Mouse (Mus musculus): ENCODE data around the gene Abi2. TPM values are rescaled to one million over a fixed set of nuclear protein-coding genes. Genes with fewer than 3 reads are reported as not detected.

The Abi2 gene
- polyA plus RNA-seq, 1 experiment, result 4.8 TPM

- TF ChIP-seq USF1 (IDR thresholded peaks at IDR 0.05; ENCODE audit: low read depth), result no peak
- no peak for TF ChIP-seq CEBPB (IDR thresholded peaks at IDR 0.05; ENCODE audit: low read depth)
- TF ChIP-seq MYOD1 (IDR thresholded peaks at IDR 0.05; ENCODE audit: control insufficient read depth, insufficient read length, low read depth), result no peak
- H3K27me3 ChIP-seq (ENCODE audit: control insufficient read depth, insufficient read depth, insufficient read length), result no peaks in the 10 kb centered on the region
- no peak overlapping the region for H3ac ChIP-seq (ENCODE audit: control insufficient read depth, insufficient read length, low read depth)
- H3K4me3 ChIP-seq (ENCODE audit: insufficient read depth, poor library complexity, severe bottlenecking), result no peak overlapping the region
- H3K36me3 ChIP-seq (ENCODE audit: control insufficient read depth, insufficient read depth), result peaks cover 59% of the 10 kb centered on the region
- no peaks in the 10 kb centered on the region for H3K79me2 ChIP-seq (ENCODE audit: control insufficient read depth, insufficient read depth)
- H3K79me3 ChIP-seq (ENCODE audit: low read depth), result no peaks in the 10 kb centered on the region
Observed at GRCm38 (mm10) chr1:60488635-60489034, 79.2 kb downstream of the Abi2 start.

DNA sequence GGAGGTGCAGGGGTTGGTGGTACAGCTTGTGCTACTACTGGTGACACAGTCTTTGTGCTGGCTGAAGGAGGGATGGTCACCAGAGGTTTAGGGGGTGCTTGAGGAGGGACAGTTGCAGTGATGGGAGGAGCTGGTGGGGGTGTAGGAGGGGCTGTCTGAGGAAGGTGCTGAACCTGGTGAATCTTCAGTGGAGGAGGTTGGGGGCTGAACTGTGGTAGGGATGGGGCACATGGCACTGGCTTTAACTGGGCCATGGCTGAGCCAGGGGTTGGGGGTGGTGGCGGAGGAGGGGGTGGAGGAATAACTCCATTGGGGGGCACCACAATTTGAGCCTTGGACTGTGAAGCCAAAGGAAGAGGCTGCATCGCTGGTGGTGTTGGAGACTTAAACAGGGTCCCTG, 80.2 kb downstream of the Abi2 start:
- TF ChIP-seq FOSL1 (IDR thresholded peaks at IDR 0.05; ENCODE audit: insufficient read depth, low read length, poor library complexity, severe bottlenecking), result no peak
- TF ChIP-seq MYOD1 (IDR thresholded peaks at IDR 0.05; ENCODE audit: control insufficient read depth, insufficient read length, low read depth), result no peak
- no peak for TF ChIP-seq USF1 (IDR thresholded peaks at IDR 0.05; ENCODE audit: low read depth)
- TF ChIP-seq CTCF (IDR thresholded peaks at IDR 0.05; ENCODE audit: control insufficient read depth, insufficient read depth, insufficient read length), result no peak
- TF ChIP-seq MYOG (IDR thresholded peaks at IDR 0.05; ENCODE audit: control insufficient read depth, extremely low read depth, insufficient read length), result no peak
- TF ChIP-seq CEBPB (IDR thresholded peaks at IDR 0.05; ENCODE audit: low read depth), result no peak
- no peak for TF ChIP-seq MAX (IDR thresholded peaks at IDR 0.05)
- H3ac ChIP-seq (ENCODE audit: control insufficient read depth, insufficient read length, low read depth), result no peak overlapping the region
- no peak overlapping the region for H3K4me3 ChIP-seq (ENCODE audit: insufficient read depth, poor library complexity, severe bottlenecking)
- no peaks in the 10 kb centered on the region for H3K79me2 ChIP-seq (ENCODE audit: control insufficient read depth, insufficient read depth)
- H3K79me3 ChIP-seq (ENCODE audit: low read depth), result no peaks in the 10 kb centered on the region
- H3K36me3 ChIP-seq (ENCODE audit: control insufficient read depth, insufficient read depth), result peaks cover 62% of the 10 kb centered on the region
- no peaks in the 10 kb centered on the region for H3K27me3 ChIP-seq (ENCODE audit: control insufficient read depth, insufficient read depth, insufficient read length)

DNA sequence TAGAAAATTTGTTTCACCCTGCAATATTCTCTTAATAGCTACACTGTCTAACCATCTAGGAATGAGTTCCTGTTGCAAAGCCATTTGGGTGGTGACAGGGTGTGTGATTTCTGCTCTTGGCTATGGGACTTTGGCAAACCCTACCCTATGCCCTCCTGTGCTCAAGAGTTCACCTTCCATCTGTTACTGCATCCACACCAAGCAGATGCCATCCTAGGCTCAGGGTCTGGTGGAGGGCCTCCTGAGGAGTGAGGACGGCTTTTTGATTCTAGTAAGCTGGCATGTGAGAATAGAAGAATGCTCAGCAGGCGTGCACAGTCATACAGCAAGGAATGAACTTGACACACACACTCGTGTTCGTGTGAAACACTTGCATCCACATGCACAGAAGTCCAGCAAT, 81.1 kb downstream of the Abi2 start:
- no peaks in the 10 kb centered on the region for H3K27me3 ChIP-seq (ENCODE audit: control insufficient read depth, insufficient read depth, insufficient read length)
- TF ChIP-seq FOSL1 (IDR thresholded peaks at IDR 0.05; ENCODE audit: insufficient read depth, low read length, poor library complexity, severe bottlenecking), result no peak
- TF ChIP-seq MYOD1 (IDR thresholded peaks at IDR 0.05; ENCODE audit: control insufficient read depth, insufficient read length, low read depth), result no peak
- no peak for TF ChIP-seq MYOG (IDR thresholded peaks at IDR 0.05; ENCODE audit: control insufficient read depth, extremely low read depth, insufficient read length)
- TF ChIP-seq MAX (IDR thresholded peaks at IDR 0.05), result no peak
- no peak for TF ChIP-seq CEBPB (IDR thresholded peaks at IDR 0.05; ENCODE audit: low read depth)
- no peak for TF ChIP-seq CTCF (IDR thresholded peaks at IDR 0.05; ENCODE audit: control insufficient read depth, insufficient read depth, insufficient read length)
- no peak for TF ChIP-seq USF1 (IDR thresholded peaks at IDR 0.05; ENCODE audit: low read depth)
- H3K4me3 ChIP-seq (ENCODE audit: insufficient read depth, poor library complexity, severe bottlenecking), result no peak overlapping the region
- H3K79me2 ChIP-seq (ENCODE audit: control insufficient read depth, insufficient read depth), result no peaks in the 10 kb centered on the region
- H3ac ChIP-seq (ENCODE audit: control insufficient read depth, insufficient read length, low read depth), result no peak overlapping the region
- peaks cover 70% of the 10 kb centered on the region for H3K36me3 ChIP-seq (ENCODE audit: control insufficient read depth, insufficient read depth)
- H3K79me3 ChIP-seq (ENCODE audit: low read depth), result no peaks in the 10 kb centered on the region

- no peaks in the 10 kb centered on the region for H3K27me3 ChIP-seq (ENCODE audit: control insufficient read depth, insufficient read depth, insufficient read length)
- no peaks in the 10 kb centered on the region for H3K79me3 ChIP-seq (ENCODE audit: low read depth)
- no peak overlapping the region for H3ac ChIP-seq (ENCODE audit: control insufficient read depth, insufficient read length, low read depth)
- H3K4me3 ChIP-seq (ENCODE audit: insufficient read depth, poor library complexity, severe bottlenecking), result no peak overlapping the region
- H3K36me3 ChIP-seq (ENCODE audit: control insufficient read depth, insufficient read depth), result peaks cover 86% of the 10 kb centered on the region
- TF ChIP-seq MYOG (IDR thresholded peaks at IDR 0.05; ENCODE audit: control insufficient read depth, extremely low read depth, insufficient read length), result no peak
- TF ChIP-seq USF1 (IDR thresholded peaks at IDR 0.05; ENCODE audit: low read depth), result no peak
- TF ChIP-seq CTCF (IDR thresholded peaks at IDR 0.05; ENCODE audit: control insufficient read depth, insufficient read depth, insufficient read length), result no peak
- TF ChIP-seq MAX (IDR thresholded peaks at IDR 0.05), result no peak
- no peak for TF ChIP-seq MYOD1 (IDR thresholded peaks at IDR 0.05; ENCODE audit: control insufficient read depth, insufficient read length, low read depth)
- no peak for TF ChIP-seq FOSL1 (IDR thresholded peaks at IDR 0.05; ENCODE audit: insufficient read depth, low read length, poor library complexity, severe bottlenecking)
- no peak for TF ChIP-seq CEBPB (IDR thresholded peaks at IDR 0.05; ENCODE audit: low read depth)
- H3K79me2 ChIP-seq (ENCODE audit: control insufficient read depth, insufficient read depth), result no peaks in the 10 kb centered on the region
Observed at GRCm38 (mm10) chr1:60492404-60492803, 83.0 kb downstream of the Abi2 start.

GRCm38 (mm10) chr1:60493421-60493820, 84.0 kb downstream of the Abi2 start:
- TF ChIP-seq MYOD1 (IDR thresholded peaks at IDR 0.05; ENCODE audit: control insufficient read depth, insufficient read length, low read depth) (no peak), USF1 (IDR thresholded peaks at IDR 0.05; ENCODE audit: low read depth) (no peak), CEBPB (IDR thresholded peaks at IDR 0.05; ENCODE audit: low read depth) (no peak), MYOG (IDR thresholded peaks at IDR 0.05; ENCODE audit: control insufficient read depth, extremely low read depth, insufficient read length) (no peak), FOSL1 (IDR thresholded peaks at IDR 0.05; ENCODE audit: insufficient read depth, low read length, poor library complexity, severe bottlenecking) (no peak), MAX (IDR thresholded peaks at IDR 0.05) (no peak), CTCF (IDR thresholded peaks at IDR 0.05; ENCODE audit: control insufficient read depth, insufficient read depth, insufficient read length) (no peak)
- peaks cover 93% of the 10 kb centered on the region for H3K36me3 ChIP-seq (ENCODE audit: control insufficient read depth, insufficient read depth)
- no peaks in the 10 kb centered on the region for H3K27me3 ChIP-seq (ENCODE audit: control insufficient read depth, insufficient read depth, insufficient read length)

GRCm38 (mm10) chr1:60503456-60503855, 94.0 kb downstream of the Abi2 start:
- H3ac ChIP-seq (ENCODE audit: control insufficient read depth, insufficient read length, low read depth), result no peak overlapping the region
- no peaks in the 10 kb centered on the region for H3K79me3 ChIP-seq (ENCODE audit: low read depth)
- no peak overlapping the region for H3K4me3 ChIP-seq (ENCODE audit: insufficient read depth, poor library complexity, severe bottlenecking)
- peaks cover 69% of the 10 kb centered on the region for H3K36me3 ChIP-seq (ENCODE audit: control insufficient read depth, insufficient read depth)
- TF ChIP-seq MYOG (IDR thresholded peaks at IDR 0.05; ENCODE audit: control insufficient read depth, extremely low read depth, insufficient read length), result no peak
- no peak for TF ChIP-seq USF1 (IDR thresholded peaks at IDR 0.05; ENCODE audit: low read depth)
- TF ChIP-seq CTCF (IDR thresholded peaks at IDR 0.05; ENCODE audit: control insufficient read depth, insufficient read depth, insufficient read length), result no peak
- TF ChIP-seq CEBPB (IDR thresholded peaks at IDR 0.05; ENCODE audit: low read depth), result no peak
- no peak for TF ChIP-seq MYOD1 (IDR thresholded peaks at IDR 0.05; ENCODE audit: control insufficient read depth, insufficient read length, low read depth)
- TF ChIP-seq MAX (IDR thresholded peaks at IDR 0.05), result no peak
- H3K79me2 ChIP-seq (ENCODE audit: control insufficient read depth, insufficient read depth), result no peaks in the 10 kb centered on the region
- H3K27me3 ChIP-seq (ENCODE audit: control insufficient read depth, insufficient read depth, insufficient read length), result no peaks in the 10 kb centered on the region

More at GRCm38 (mm10) chr1:60493421-60493820, 84.0 kb downstream of the Abi2 start:
- H3K4me3 ChIP-seq (ENCODE audit: insufficient read depth, poor library complexity, severe bottlenecking), result no peak overlapping the region
- no peaks in the 10 kb centered on the region for H3K79me2 ChIP-seq (ENCODE audit: control insufficient read depth, insufficient read depth)
- no peaks in the 10 kb centered on the region for H3K79me3 ChIP-seq (ENCODE audit: low read depth)
- H3ac ChIP-seq (ENCODE audit: control insufficient read depth, insufficient read length, low read depth), result no peak overlapping the region

Measured in C2C12 (cell line).